Mouse (Mus musculus) neural tube, embryonic 14.5 days (tissue): ENCODE measurements around the gene 4930469K13Rik. TPM values are rescaled to one million over a fixed set of nuclear protein-coding genes. Genes with fewer than 3 reads are reported as not detected.

Experiments used
- polyA plus RNA-seq: library from polyadenylated mRNA; unstranded; fragments of >200 nt; fragmentation: Nextera tagmentation; extraction: Ambion mirVana; gene quantifications from 2 replicates; pipeline ENCODE4 v1.2.1, GENCODE M21; 2014

The 4930469K13Rik gene
- polyA plus RNA-seq, 1 experiment from 2014 or later: 41.4 TPM

Other genes with a start within 250 kb of the 4930469K13Rik start
- gene Kcnmb1, start 135.5 kb downstream of the 4930469K13Rik start, polyA plus RNA-seq: 0.10 and 0.42 TPM in 2 replicates
- 107 and 138 TPM in 2 replicates for gene Kcnip1, start 105.4 kb downstream of the 4930469K13Rik start, polyA plus RNA-seq
- 1.8 and 3.3 TPM in 2 replicates for gene Lcp2, start 51.6 kb downstream of the 4930469K13Rik start, polyA plus RNA-seq
- not detected in 2 replicates for gene Foxi1, start 109.5 kb upstream of the 4930469K13Rik start, polyA plus RNA-seq
- gene Fam196b, start 216.3 kb upstream of the 4930469K13Rik start, polyA plus RNA-seq: 2.0 and 4.6 TPM in 2 replicates